Mouse (Mus musculus) cerebellum, postnatal 25 days (tissue): ENCODE measurements around the gene Ahcyl2.
"Not testable (repeated sequence)": the region's sequence is repeated elsewhere in the genome, so short reads cannot be mapped to it uniquely, and the experiment has no call there.

ENCODE experiments used
- DNase-seq, 2 experiments: peaks; one replicate each; pipeline ENCODE4 v3.0.0; 2021; ENCODE audit warnings: mixed read lengths in 2 of 2

The Ahcyl2 gene

GRCm38 (mm10) chr6:29767813-29768660 is at the start of gene Ahcyl2:
TSS of gene Ahcyl2 (plus strand) at chr6:29768011.
- DNase-seq = peak; percentile 94 to 97

- DNase-seq = peak; percentile 84 to 85
Measured at GRCm38 (mm10) chr6:29718894-29719329, 48.9 kb upstream of the Ahcyl2 start.

GRCm38 (mm10) chr6:29721890-29722289 is 45.9 kb upstream of the Ahcyl2 start:
- DNase-seq = no peak

GRCm38 (mm10) chr6:29726576-29727200 is 41.1 kb upstream of the Ahcyl2 start:
- no peak for DNase-seq

- no peak for DNase-seq
Measured at GRCm38 (mm10) chr6:29728035-29728434, 39.8 kb upstream of the Ahcyl2 start.

- no peak for DNase-seq
Measured at GRCm38 (mm10) chr6:29729491-29729890, 38.3 kb upstream of the Ahcyl2 start.

GRCm38 (mm10) chr6:29735336-29735688 is 32.5 kb upstream of the Ahcyl2 start, which contains the start of gene Smo:
TSS of gene Smo (plus strand) at chr6:29735503.
- DNase-seq = peak; percentile 38 to 50

GRCm38 (mm10) chr6:29735689-29736451 is 31.9 kb upstream of the Ahcyl2 start:
- peak; percentile 44 to 66 for DNase-seq

- DNase-seq = no peak
Measured at GRCm38 (mm10) chr6:29736610-29737458, 31.0 kb upstream of the Ahcyl2 start.

- DNase-seq = no peak
Measured at GRCm38 (mm10) chr6:29751466-29752152, 16.2 kb upstream of the Ahcyl2 start.

- no peak for DNase-seq
Measured at GRCm38 (mm10) chr6:29753336-29753735, 14.5 kb upstream of the Ahcyl2 start.

- no peak for DNase-seq
Measured at GRCm38 (mm10) chr6:29756001-29756400, 11.8 kb upstream of the Ahcyl2 start.

GRCm38 (mm10) chr6:29756476-29756875 is 11.3 kb upstream of the Ahcyl2 start:
- no peak for DNase-seq

- DNase-seq = peak; percentile 82 to 89
Measured at GRCm38 (mm10) chr6:29758417-29758816, 9.4 kb upstream of the Ahcyl2 start.

- DNase-seq = no peak
Measured at GRCm38 (mm10) chr6:29759012-29759679, 8.7 kb upstream of the Ahcyl2 start.

GRCm38 (mm10) chr6:29760397-29760796 is 7.4 kb upstream of the Ahcyl2 start:
- not testable (repeated sequence) for DNase-seq

- no peak for DNase-seq
Measured at GRCm38 (mm10) chr6:29761282-29761681, 6.5 kb upstream of the Ahcyl2 start.

GRCm38 (mm10) chr6:29762524-29762923 is 5.3 kb upstream of the Ahcyl2 start:
- DNase-seq = no peak

GRCm38 (mm10) chr6:29766874-29767273 is 937 bp upstream of the Ahcyl2 start:
- DNase-seq = no peak

GRCm38 (mm10) chr6:29768791-29769441 is 1.1 kb downstream of the Ahcyl2 start:
- DNase-seq = peak; percentile 65 to 71
